Mouse (Mus musculus) limb, embryonic 13.5 days (tissue): ENCODE results near the gene Isg20. TPM values are rescaled to one million over a fixed set of nuclear protein-coding genes. Genes with fewer than 3 reads are reported as not detected.

Experiments used
- ATAC-seq: fragments of 200-750 bp; cut with Nextera tagmentation; 2 replicates; pipeline ENCODE4 v1.8.0; 2017; ENCODE audit warnings: low read depth, moderate number of reproducible peaks, moderate TSS enrichment; ENCODE audit not compliant: low FRiP score
- H3K27ac ChIP-seq: fragments of 300-500 bp; sonication (generic); 2 replicates; pipeline ENCODE4 v1.5.1; 2015; ENCODE audit warnings: inconsistent platforms, mild to moderate bottlenecking, moderate library complexity
- H3K27me3 ChIP-seq: fragments of 300-500 bp; sonication (generic); 2 replicates; pipeline ENCODE4 v1.6.1; 2015; ENCODE audit warnings: mild to moderate bottlenecking, inconsistent platforms
- H3K36me3 ChIP-seq: fragments of 300-500 bp; sonication (generic); 2 replicates; pipeline ENCODE4 v1.6.1; 2015; ENCODE audit warnings: inconsistent platforms, mild to moderate bottlenecking, moderate library complexity
- H3K4me1 ChIP-seq: fragments of 300-500 bp; sonication (generic); 2 replicates; pipeline ENCODE4 v1.6.1; 2015; ENCODE audit warnings: inconsistent platforms
- H3K4me2 ChIP-seq: fragments of 300-500 bp; sonication (generic); replicated peaks from 2 replicates; pipeline ENCODE4 v1.6.1; 2015; ENCODE audit warnings: inconsistent platforms, mild to moderate bottlenecking, moderate library complexity
- H3K4me3 ChIP-seq: fragments of 300-500 bp; sonication (generic); 2 replicates; pipeline ENCODE4 v1.5.1; 2015; ENCODE audit warnings: moderate library complexity, mild to moderate bottlenecking, inconsistent platforms
- H3K9ac ChIP-seq: fragments of 300-500 bp; sonication (generic); 2 replicates; pipeline ENCODE4 v1.6.1; 2015; ENCODE audit warnings: mild to moderate bottlenecking, inconsistent platforms
- H3K9me3 ChIP-seq: fragments of 300-500 bp; sonication (generic); 2 replicates; pipeline ENCODE4 v1.6.1; 2016; ENCODE audit warnings: inconsistent platforms
- WGBS: fragments of 180-500 bp; shearing (Covaris S2); methylation state at CpG from one replicate; pipeline ENCODE4 v1.1.7; 2015; 5-methylcytosine and 5-hydroxymethylcytosine counted together
- polyA plus RNA-seq: library from polyadenylated mRNA; unstranded; fragments of >200 nt; fragmentation: Nextera tagmentation; extraction: Ambion mirVana; gene quantifications from 2 replicates; pipeline ENCODE4 v1.2.1, GENCODE M21; 2015

The Isg20 gene
- polyA plus RNA-seq, 1 experiment from 2014 or later = 0.57 TPM

GRCm38 (mm10) chr7:78884139-78884538 is 29.1 kb upstream of the Isg20 start:
- Histone ChIP-seq H3K9me3 (no peaks in the 10 kb centered on the region), H3K36me3 (no peaks in the 10 kb centered on the region), H3K4me1 (peaks cover 22% of the 10 kb centered on the region), H3K4me3 (no peak overlapping the region), H3K9ac (no peak overlapping the region), H3K27ac (no peak overlapping the region), H3K4me2 (no peak overlapping the region), H3K27me3 (peaks cover 84% of the 10 kb centered on the region)
- 13% methylated on average over 6 of the region's 6 CpGs for WGBS
- ATAC-seq = no peak

GRCm38 (mm10) chr7:78885404-78885803 is 27.8 kb upstream of the Isg20 start:
- Histone ChIP-seq H3K9me3 (no peaks in the 10 kb centered on the region), H3K4me3 (no peak overlapping the region), H3K4me1 (peaks cover 22% of the 10 kb centered on the region), H3K4me2 (no peak overlapping the region), H3K27ac (no peak overlapping the region), H3K27me3 (peaks cover 84% of the 10 kb centered on the region), H3K36me3 (no peaks in the 10 kb centered on the region), H3K9ac (no peak overlapping the region)
- no peak for ATAC-seq
- WGBS = 86% methylated on average over 5 of the region's 5 CpGs

GRCm38 (mm10) chr7:78886496-78886895 is 26.7 kb upstream of the Isg20 start:
- Histone ChIP-seq H3K9ac (no peak overlapping the region), H3K4me3 (no peak overlapping the region), H3K27me3 (peaks cover 77% of the 10 kb centered on the region), H3K27ac (no peak overlapping the region), H3K36me3 (no peaks in the 10 kb centered on the region), H3K4me1 (peaks cover 22% of the 10 kb centered on the region), H3K9me3 (no peaks in the 10 kb centered on the region), H3K4me2 (no peak overlapping the region)
- 74% methylated on average over 4 of the region's 4 CpGs for WGBS
- no peak for ATAC-seq

GRCm38 (mm10) chr7:78887431-78887842 is 25.8 kb upstream of the Isg20 start:
- Histone ChIP-seq H3K4me1 (peaks cover 17% of the 10 kb centered on the region), H3K9ac (no peak overlapping the region), H3K36me3 (no peaks in the 10 kb centered on the region), H3K9me3 (no peaks in the 10 kb centered on the region), H3K27me3 (peaks cover 68% of the 10 kb centered on the region), H3K4me3 (no peak overlapping the region), H3K27ac (no peak overlapping the region), H3K4me2 (no peak overlapping the region; the same call in 1 of the 2 replicates)
- 11% methylated on average over 9 of the region's 9 CpGs for WGBS
- no peak for ATAC-seq

GRCm38 (mm10) chr7:78890641-78891040 is 22.6 kb upstream of the Isg20 start:
- H3K4me3 ChIP-seq = no peak overlapping the region
- peak; percentile 37; the same call in 1 of the 2 replicates for ATAC-seq
- H3K4me1 ChIP-seq = peaks cover 7% of the 10 kb centered on the region; the same call in 1 of the 2 replicates
- H3K27me3 ChIP-seq = peaks cover 37% of the 10 kb centered on the region
- H3K4me2 ChIP-seq = no peak overlapping the region
- no peak overlapping the region for H3K27ac ChIP-seq
- no peaks in the 10 kb centered on the region for H3K9me3 ChIP-seq
- no peak overlapping the region for H3K9ac ChIP-seq
- WGBS = 2% methylated on average over 16 of the region's 16 CpGs
- H3K36me3 ChIP-seq = no peaks in the 10 kb centered on the region

- WGBS = 91% methylated on average over 10 of the region's 10 CpGs
- Histone ChIP-seq H3K36me3 (peaks cover 3% of the 10 kb centered on the region), H3K27ac (no peak overlapping the region), H3K4me1 (peaks cover 20% of the 10 kb centered on the region), H3K9me3 (no peaks in the 10 kb centered on the region), H3K27me3 (peaks cover 13% of the 10 kb centered on the region), H3K4me3 (no peak overlapping the region), H3K9ac (no peak overlapping the region), H3K4me2 (no peak overlapping the region)
- no peak for ATAC-seq
Observed at GRCm38 (mm10) chr7:78893917-78894316, 19.3 kb upstream of the Isg20 start.

- Histone ChIP-seq H3K27ac (no peak overlapping the region; the same call in 1 of the 2 replicates), H3K4me2 (peak overlapping the region; percentile 92), H3K27me3 (peaks cover 5% of the 10 kb centered on the region), H3K4me3 (peak overlapping the region; percentile 90), H3K36me3 (peaks cover 3% of the 10 kb centered on the region), H3K4me1 (peaks cover 20% of the 10 kb centered on the region), H3K9ac (peak overlapping the region; percentile 62), H3K9me3 (no peaks in the 10 kb centered on the region)
- 53% methylated on average over 13 of the region's 13 CpGs for WGBS
- ATAC-seq = no peak
Observed at GRCm38 (mm10) chr7:78895021-78895652, 18.1 kb upstream of the Isg20 start.

GRCm38 (mm10) chr7:78895653-78896333 is 17.4 kb upstream of the Isg20 start, which contains the start of gene Aen:
TSS of gene Aen (plus strand) at chr7:78895854.
- Histone ChIP-seq H3K36me3 (peaks cover 3% of the 10 kb centered on the region), H3K4me2 (peak within 1 kb of the TSS; percentile 92), H3K9me3 (no peaks in the 10 kb centered on the region), H3K27me3 (no peaks in the 10 kb centered on the region), H3K4me3 (peak within 1 kb of the TSS; percentile 90), H3K27ac (no peak within 1 kb of the TSS; the same call in 1 of the 2 replicates), H3K4me1 (peaks cover 20% of the 10 kb centered on the region), H3K9ac (peak within 1 kb of the TSS; percentile 79)
- WGBS = 2% methylated on average over 53 of the region's 53 CpGs
- peak; percentile 98 for ATAC-seq

GRCm38 (mm10) chr7:78897567-78897966 is 15.7 kb upstream of the Isg20 start:
- no peak overlapping the region for H3K27ac ChIP-seq
- WGBS = 95% methylated on average over 3 of the region's 3 CpGs
- H3K9ac ChIP-seq = peak overlapping the region; percentile 25; the same call in 1 of the 2 replicates
- H3K4me2 ChIP-seq = peak overlapping the region; percentile 92
- H3K36me3 ChIP-seq = peaks cover 13% of the 10 kb centered on the region
- ATAC-seq = no peak
- H3K4me1 ChIP-seq = peaks cover 20% of the 10 kb centered on the region
- no peaks in the 10 kb centered on the region for H3K27me3 ChIP-seq
- H3K9me3 ChIP-seq = no peaks in the 10 kb centered on the region
- H3K4me3 ChIP-seq = no peak overlapping the region

GRCm38 (mm10) chr7:78903174-78903870 is 9.9 kb upstream of the Isg20 start:
- peaks cover 58% of the 10 kb centered on the region for H3K36me3 ChIP-seq
- WGBS = 93% methylated on average over 6 of the region's 6 CpGs
- no peak for ATAC-seq

GRCm38 (mm10) chr7:78904175-78904574 is 9.0 kb upstream of the Isg20 start:
- Histone ChIP-seq H3K9ac (no peak overlapping the region), H3K4me2 (no peak overlapping the region), H3K36me3 (peaks cover 58% of the 10 kb centered on the region), H3K27ac (no peak overlapping the region), H3K9me3 (no peaks in the 10 kb centered on the region), H3K4me1 (no peaks in the 10 kb centered on the region), H3K27me3 (no peaks in the 10 kb centered on the region), H3K4me3 (no peak overlapping the region)
- 82% methylated on average over 2 of the region's 2 CpGs for WGBS
- ATAC-seq = no peak

More at GRCm38 (mm10) chr7:78903174-78903870, 9.9 kb upstream of the Isg20 start:
- Histone ChIP-seq H3K27me3 (no peaks in the 10 kb centered on the region), H3K9me3 (no peaks in the 10 kb centered on the region), H3K4me1 (no peaks in the 10 kb centered on the region), H3K4me2 (no peak overlapping the region), H3K27ac (no peak overlapping the region), H3K9ac (no peak overlapping the region), H3K4me3 (no peak overlapping the region)

- no peak overlapping the region for H3K27ac ChIP-seq
- no peaks in the 10 kb centered on the region for H3K27me3 ChIP-seq
- H3K4me2 ChIP-seq = no peak overlapping the region
- 85% methylated on average over 6 of the region's 6 CpGs for WGBS
- no peak for ATAC-seq
- H3K4me3 ChIP-seq = no peak overlapping the region
- peaks cover 42% of the 10 kb centered on the region for H3K36me3 ChIP-seq
- H3K9me3 ChIP-seq = no peaks in the 10 kb centered on the region
- H3K4me1 ChIP-seq = peaks cover 12% of the 10 kb centered on the region; the same call in 1 of the 2 replicates
- no peak overlapping the region for H3K9ac ChIP-seq
Observed at GRCm38 (mm10) chr7:78909026-78909425, 4.2 kb upstream of the Isg20 start.
